Mouse (Mus musculus) midbrain, embryonic 11.5 days (tissue): ENCODE data around the gene Prkacb. TPM values are rescaled to one million over a fixed set of nuclear protein-coding genes. Genes with fewer than 3 reads are reported as not detected.
"Not testable (repeated sequence)": the region's sequence is repeated elsewhere in the genome, so short reads cannot be mapped to it uniquely, and the experiment has no call there.

Experiments
- ATAC-seq: fragments of 200-750 bp; cut with Nextera tagmentation; 2 replicates; pipeline ENCODE4 v1.8.0; 2017; ENCODE audit warnings: moderate TSS enrichment, moderate library complexity; ENCODE audit not compliant: low FRiP score
- DNase-seq: peaks from one replicate; pipeline ENCODE4 v3.0.0; 2015; ENCODE audit warnings: low spot score; ENCODE audit errors: missing footprints
- H3K27ac ChIP-seq: fragments of 300-500 bp; sonication (generic); 2 replicates; pipeline ENCODE4 v1.5.1; 2014; ENCODE audit warnings: low read depth, low read length
- H3K27me3 ChIP-seq: fragments of 300-500 bp; sonication (generic); 2 replicates; pipeline ENCODE4 v1.6.1; 2014; ENCODE audit warnings: mild to moderate bottlenecking, low read length, moderate library complexity, mixed read lengths; ENCODE audit not compliant: control insufficient read depth, insufficient read depth
- H3K36me3 ChIP-seq: fragments of 300-500 bp; sonication (generic); 2 replicates; pipeline ENCODE4 v1.6.1; 2014; ENCODE audit warnings: mild to moderate bottlenecking, low read length, moderate library complexity, mixed read lengths; ENCODE audit not compliant: control insufficient read depth, insufficient read depth
- H3K4me1 ChIP-seq: fragments of 300-500 bp; sonication (generic); 2 replicates; pipeline ENCODE4 v1.6.1; 2014; ENCODE audit warnings: low read length; ENCODE audit not compliant: control insufficient read depth, insufficient read depth
- H3K4me2 ChIP-seq: fragments of 300-500 bp; sonication (generic); 2 replicates; pipeline ENCODE4 v1.6.1; 2014; ENCODE audit warnings: mild to moderate bottlenecking, moderate library complexity
- H3K4me3 ChIP-seq: fragments of 300-500 bp; sonication (generic); 2 replicates; pipeline ENCODE4 v1.5.1; 2014; ENCODE audit warnings: low read depth, low read length
- H3K9ac ChIP-seq: fragments of 300-500 bp; sonication (generic); 2 replicates; pipeline ENCODE4 v1.6.1; 2014; ENCODE audit warnings: low read length
- H3K9me3 ChIP-seq: fragments of 300-500 bp; sonication (generic); 2 replicates; pipeline ENCODE4 v1.6.1; 2016; ENCODE audit warnings: low read length; ENCODE audit not compliant: control insufficient read depth
- WGBS: fragments of 180-500 bp; shearing (Covaris S2); extraction: QIAGEN DNeasy Blood & Tissue Kit; methylation state at CpG from one replicate; pipeline ENCODE4 v1.1.7; 2014; 5-methylcytosine and 5-hydroxymethylcytosine counted together
- polyA plus RNA-seq: library from polyadenylated mRNA; unstranded; fragments of >200 nt; fragmentation: Nextera tagmentation; extraction: Ambion mirVana; gene quantifications from 2 replicates; pipeline ENCODE4 v1.2.1, GENCODE M21; 2014

Prkacb gene
- polyA plus RNA-seq, 1 experiment from 2014 or later = 73.0 TPM

DNA sequence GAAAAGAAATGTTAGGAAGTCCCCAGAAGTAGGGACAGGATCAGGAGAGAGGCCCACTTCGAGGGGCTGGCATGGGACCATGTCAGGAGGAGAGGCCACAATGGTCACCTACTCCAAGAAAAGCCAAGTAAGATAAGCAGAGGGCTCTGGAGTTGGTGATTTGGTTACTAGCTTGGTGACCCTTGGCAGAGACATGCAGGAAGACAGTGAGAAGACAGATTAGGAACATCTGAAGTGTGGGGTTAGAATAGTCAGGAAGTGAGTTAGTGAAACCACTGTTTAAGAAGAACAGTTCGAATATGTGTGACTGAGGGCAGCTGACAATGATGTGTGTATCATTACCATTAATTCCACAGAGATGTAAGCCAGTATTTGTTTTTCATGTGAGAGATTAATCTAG is 58.5 kb downstream of the Prkacb start:
- WGBS = 94% methylated on average over 2 of the region's 2 CpGs
- H3K27me3 ChIP-seq = no peaks in the 10 kb centered on the region
- 0 out of 2 replicates have a peak, but pooled peaks cover 2% of the 10 kb centered on the region for H3K36me3 ChIP-seq

DNA sequence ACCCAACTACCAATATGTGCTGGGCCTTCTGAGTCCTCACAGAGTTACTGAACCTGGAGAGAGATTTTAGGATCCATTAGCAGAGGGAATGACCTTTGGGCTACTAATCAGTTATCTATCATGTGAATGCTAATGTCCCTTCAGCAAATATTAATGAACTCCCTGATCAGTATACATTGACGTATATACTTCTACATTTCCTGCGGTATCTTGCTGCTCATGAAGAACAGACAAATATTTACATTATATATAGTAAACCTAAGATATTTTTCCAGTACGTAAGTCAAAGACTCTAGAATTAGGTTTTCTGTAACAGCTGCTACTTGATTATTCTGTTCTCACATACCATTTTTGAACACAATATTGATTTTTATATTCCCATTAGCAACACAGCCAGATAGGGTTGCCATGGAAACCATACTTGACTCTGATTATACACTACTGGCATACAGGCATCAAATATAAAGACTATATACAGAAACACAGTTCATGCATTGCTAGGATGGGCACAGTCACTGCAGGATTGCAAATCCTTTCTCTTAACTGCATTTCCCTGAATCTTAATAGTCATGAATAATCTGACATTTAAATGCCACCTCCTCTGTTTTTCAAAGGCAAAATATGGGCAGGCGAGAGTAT is 71.1 kb downstream of the Prkacb start:
- 95% methylated on average over 4 of the region's 4 CpGs for WGBS
- H3K4me3 ChIP-seq = no peak overlapping the region
- H3K4me2 ChIP-seq = no peak overlapping the region
- no peaks in the 10 kb centered on the region for H3K27me3 ChIP-seq
- no peak overlapping the region for H3K27ac ChIP-seq
- H3K36me3 ChIP-seq = peaks cover 6% of the 10 kb centered on the region; the same call in 1 of the 2 replicates
- H3K9me3 ChIP-seq = no peaks in the 10 kb centered on the region
- H3K9ac ChIP-seq = no peak overlapping the region
- H3K4me1 ChIP-seq = no peaks in the 10 kb centered on the region
- DNase-seq (no peak), ATAC-seq (peak; percentile 50; the same call in 1 of the 2 replicates)

More for the DNA sequence above, 58.5 kb downstream of the Prkacb start:
- no peak overlapping the region for H3K27ac ChIP-seq
- H3K4me1 ChIP-seq = no peaks in the 10 kb centered on the region
- H3K9me3 ChIP-seq = no peaks in the 10 kb centered on the region
- ATAC-seq (no peak), DNase-seq (no peak)
- H3K4me2 ChIP-seq = no peak overlapping the region
- no peak overlapping the region for H3K4me3 ChIP-seq
- no peak overlapping the region for H3K9ac ChIP-seq

DNA sequence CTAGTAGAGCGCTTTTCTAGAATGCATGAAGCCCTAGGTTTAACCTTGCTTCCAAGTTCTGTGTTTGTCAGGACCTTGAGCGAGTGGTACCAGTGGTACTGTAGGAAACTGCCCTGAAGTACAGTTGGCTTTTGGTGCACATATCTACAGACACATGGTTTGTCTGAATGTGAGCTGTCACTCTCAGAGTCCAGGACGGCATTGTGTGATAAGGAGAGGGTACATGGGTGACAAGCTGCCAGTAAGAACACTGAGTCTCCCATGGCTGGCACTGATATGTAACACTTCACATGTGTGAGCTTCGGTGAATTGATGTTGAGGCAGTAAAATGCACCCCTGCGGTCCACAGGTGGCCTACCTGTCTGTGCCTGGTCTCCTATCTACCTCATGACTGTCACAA is 71.6 kb downstream of the Prkacb start:
- Histone ChIP-seq H3K36me3 (peaks cover 6% of the 10 kb centered on the region; the same call in 1 of the 2 replicates), H3K27ac (no peak overlapping the region), H3K4me2 (no peak overlapping the region), H3K4me3 (no peak overlapping the region), H3K4me1 (no peaks in the 10 kb centered on the region), H3K27me3 (no peaks in the 10 kb centered on the region), H3K9ac (no peak overlapping the region), H3K9me3 (no peaks in the 10 kb centered on the region)
- WGBS = 95% methylated on average over 5 of the region's 5 CpGs
- ATAC-seq = peak; percentile 35; the same call in 1 of the 2 replicates
- DNase-seq = no peak

DNA sequence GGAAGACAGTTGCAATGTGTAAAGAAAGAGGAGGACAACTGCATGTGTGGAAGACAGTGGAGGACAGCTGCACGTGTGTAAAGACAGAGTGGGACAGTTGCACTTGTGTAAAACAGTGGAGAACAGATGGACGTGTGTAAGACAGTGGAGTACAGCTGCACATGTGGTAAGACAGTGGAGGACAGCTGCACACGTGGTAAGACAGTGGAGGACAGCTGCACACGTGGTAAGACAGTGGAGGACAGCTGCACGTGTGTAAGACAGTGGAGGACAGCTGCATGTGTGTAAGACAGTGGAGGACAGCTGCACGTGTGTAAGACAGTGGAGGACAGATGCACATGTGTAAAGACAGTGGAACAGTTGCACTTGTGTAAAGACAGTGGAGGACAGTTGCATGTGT is 76.6 kb downstream of the Prkacb start:
- H3K9ac ChIP-seq, H3K36me3 ChIP-seq, DNase-seq, H3K4me3 ChIP-seq, ATAC-seq, H3K27me3 ChIP-seq, H3K4me2 ChIP-seq, H3K9me3 ChIP-seq, H3K4me1 ChIP-seq, H3K27ac ChIP-seq: not testable (repeated sequence)
- WGBS = 92% methylated on average over 6 of the region's 6 CpGs

DNA sequence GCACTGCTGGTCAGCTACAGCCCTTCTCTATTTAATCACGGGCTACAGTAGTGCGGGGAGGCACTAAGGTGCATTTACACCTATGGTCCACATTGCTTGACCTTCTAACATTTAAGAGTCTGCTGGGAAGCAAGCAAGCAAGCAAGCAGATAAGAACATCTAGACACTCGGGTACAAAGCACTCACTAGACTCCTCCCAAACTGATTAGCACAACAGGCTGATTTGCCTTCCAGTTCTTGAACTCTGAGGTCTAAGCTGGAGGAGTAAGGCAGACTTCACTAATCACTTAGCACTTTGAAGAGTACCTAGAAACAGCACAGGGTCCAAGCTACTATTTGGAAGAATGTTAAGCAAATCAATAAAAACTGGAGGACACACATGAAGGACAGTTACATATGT is 77.1 kb downstream of the Prkacb start:
- no peak overlapping the region for H3K4me2 ChIP-seq
- H3K9ac ChIP-seq = no peak overlapping the region
- H3K36me3 ChIP-seq = peaks cover 5% of the 10 kb centered on the region; the same call in 1 of the 2 replicates
- H3K27me3 ChIP-seq = no peaks in the 10 kb centered on the region
- H3K4me3 ChIP-seq = no peak overlapping the region
- H3K4me1 ChIP-seq = no peaks in the 10 kb centered on the region
- WGBS = 79% methylated on average over 3 of the region's 3 CpGs
- no peak overlapping the region for H3K27ac ChIP-seq
- no peaks in the 10 kb centered on the region for H3K9me3 ChIP-seq
- DNase-seq (no peak), ATAC-seq (no peak)

DNA sequence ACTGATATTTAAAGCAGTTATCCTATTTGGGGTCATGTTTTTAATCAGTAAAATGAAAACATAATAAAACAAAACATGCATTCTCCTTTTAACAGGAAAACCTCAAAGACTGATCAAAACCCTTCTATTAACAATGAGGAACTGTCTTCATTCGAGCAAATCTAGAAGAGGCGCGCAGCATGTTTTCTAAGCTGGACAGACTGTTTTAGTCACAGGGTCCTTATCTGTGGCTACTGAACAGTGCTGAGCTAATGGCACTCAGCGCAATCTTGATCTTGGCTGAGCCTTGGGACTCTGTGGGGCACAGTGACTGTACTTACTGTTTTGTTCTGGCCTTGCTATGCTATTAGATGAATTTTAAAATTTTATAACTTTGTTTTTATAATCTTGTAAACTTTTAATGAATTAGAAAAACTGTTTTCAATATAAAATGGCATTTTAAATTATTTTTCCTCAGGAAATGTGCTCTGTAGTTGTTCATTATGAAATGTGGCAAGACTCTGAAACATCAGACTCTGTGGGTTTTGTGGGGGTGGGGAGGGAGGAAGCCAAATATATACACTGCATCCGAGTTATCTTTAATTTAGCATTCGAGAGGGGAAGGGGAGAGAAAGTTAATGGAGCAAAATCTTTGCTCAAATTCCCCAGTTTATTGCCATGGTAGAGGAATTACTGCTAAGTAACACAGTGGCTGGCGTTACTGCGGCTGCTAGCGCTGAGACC is 77.7 kb downstream of the Prkacb start:
- Histone ChIP-seq H3K9ac (no peak overlapping the region), H3K36me3 (peaks cover 5% of the 10 kb centered on the region; the same call in 1 of the 2 replicates), H3K4me3 (no peak overlapping the region), H3K27ac (no peak overlapping the region), H3K4me2 (no peak overlapping the region), H3K4me1 (no peaks in the 10 kb centered on the region), H3K9me3 (no peaks in the 10 kb centered on the region), H3K27me3 (no peaks in the 10 kb centered on the region)
- no peak for ATAC-seq
- WGBS = 89% methylated on average over 9 of the region's 9 CpGs
- DNase-seq = no peak

DNA sequence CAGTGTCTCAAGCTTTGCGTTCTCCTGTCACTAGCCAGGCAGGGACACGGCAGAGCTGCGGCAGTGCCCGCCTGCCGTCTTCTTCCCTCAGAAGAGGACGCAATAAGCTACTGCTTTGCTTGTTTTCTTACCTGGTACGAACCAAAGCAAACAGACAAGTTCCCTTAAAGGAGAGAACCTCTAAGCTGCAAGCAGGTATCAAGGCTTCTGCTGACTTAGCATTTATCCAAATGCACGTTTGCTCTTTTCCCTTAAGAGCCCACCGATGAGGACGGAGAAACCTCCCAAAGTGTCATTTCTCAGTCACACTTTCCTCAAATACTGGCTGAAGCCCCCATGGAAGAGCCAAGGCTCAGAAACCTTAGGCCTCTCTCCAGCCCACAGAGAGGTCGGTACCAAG is 81.3 kb downstream of the Prkacb start:
- Histone ChIP-seq H3K4me1 (no peaks in the 10 kb centered on the region), H3K9ac (no peak overlapping the region), H3K27ac (no peak overlapping the region), H3K27me3 (no peaks in the 10 kb centered on the region), H3K4me2 (no peak overlapping the region), H3K36me3 (peaks cover 11% of the 10 kb centered on the region; the same call in 1 of the 2 replicates), H3K9me3 (no peaks in the 10 kb centered on the region), H3K4me3 (no peak overlapping the region)
- WGBS = 93% methylated on average over 11 of the region's 11 CpGs
- no peak for DNase-seq
- ATAC-seq = no peak

DNA sequence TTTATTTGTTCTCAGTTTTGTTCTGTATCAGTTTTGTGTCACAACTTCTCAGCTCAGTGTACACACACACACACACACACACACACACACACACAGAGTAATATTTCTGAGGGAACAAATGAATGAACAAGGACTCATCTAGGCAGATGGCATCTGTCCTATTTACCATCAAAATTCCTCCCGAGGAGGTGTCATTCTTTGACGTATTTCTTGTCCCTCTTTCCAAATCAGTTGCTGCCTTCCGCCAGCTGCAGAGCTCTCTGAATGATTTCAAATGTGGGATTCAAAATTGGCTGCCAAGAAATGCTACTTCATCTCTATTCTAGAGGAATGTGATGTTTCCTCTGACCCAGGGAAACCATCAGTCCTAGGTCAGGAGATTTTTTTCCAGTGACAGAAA is 89.8 kb downstream of the Prkacb start:
- H3K4me1 ChIP-seq = no peaks in the 10 kb centered on the region
- no peak overlapping the region for H3K27ac ChIP-seq
- H3K36me3 ChIP-seq = peaks cover 6% of the 10 kb centered on the region; the same call in 1 of the 2 replicates
- no peak overlapping the region for H3K9ac ChIP-seq
- ATAC-seq = no peak
- no peaks in the 10 kb centered on the region for H3K27me3 ChIP-seq
- peaks cover 3% of the 10 kb centered on the region; the same call in 1 of the 2 replicates for H3K9me3 ChIP-seq
- H3K4me3 ChIP-seq = no peak overlapping the region
- DNase-seq = no peak
- 84% methylated on average over 3 of the region's 3 CpGs for WGBS
- no peak overlapping the region for H3K4me2 ChIP-seq

DNA sequence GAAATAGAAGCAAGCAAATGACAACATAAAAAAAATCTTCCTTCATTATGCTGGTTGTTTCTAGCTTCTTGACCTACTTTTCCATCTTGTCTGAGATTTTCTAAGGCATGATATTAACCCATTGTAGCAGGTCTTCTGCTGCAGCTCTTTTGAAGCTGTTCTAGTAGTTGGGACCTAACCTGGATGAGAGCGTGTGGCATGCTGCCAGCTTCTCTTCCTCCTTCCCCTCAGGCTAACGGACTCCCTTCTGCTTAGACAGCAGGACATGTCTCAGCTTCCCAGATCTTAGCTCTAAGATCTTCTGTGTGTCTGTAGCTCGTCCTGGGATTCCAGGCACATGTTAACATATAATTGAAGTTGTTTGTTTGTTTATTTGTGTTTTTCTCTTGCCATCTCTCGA is 93.1 kb downstream of the Prkacb start:
- Histone ChIP-seq H3K4me1 (no peaks in the 10 kb centered on the region), H3K9ac (no peak overlapping the region), H3K9me3 (no peaks in the 10 kb centered on the region), H3K4me2 (no peak overlapping the region), H3K36me3 (no peaks in the 10 kb centered on the region), H3K4me3 (no peak overlapping the region), H3K27me3 (no peaks in the 10 kb centered on the region), H3K27ac (no peak overlapping the region)
- DNase-seq (no peak), ATAC-seq (no peak)
- 75% methylated on average over 4 of the region's 4 CpGs for WGBS
